Mouse (Mus musculus) erythroblast, adult 5-6 weeks (primary cell): ENCODE results near the gene Klhdc8a. TPM values are rescaled to one million over a fixed set of nuclear protein-coding genes. Genes with fewer than 3 reads are reported as not detected.

Experiments used
- total RNA-seq, 2 experiments: library from RNA; stranded (forward) in 1 of 2; stranded (reverse) in 1 of 2; fragments of 150-400 nt in 1 of 2; fragments of 200-764, 138-1000 nt in 1 of 2; gene quantifications; 2 replicates each; pipeline versions ENCODE4 v1.2.3 to v1.2.4; 2015 to 2017; ENCODE audit warnings: low replicate concordance in 2 of 2

Gene Klhdc8a
- total RNA-seq, 2 experiments from 2014 or later = not detected

Other genes starting within 250 kb of the Klhdc8a start
- gene Mfsd4a, start 230.6 kb upstream of the Klhdc8a start, total RNA-seq (2015; ENCODE audit: low replicate concordance) = not detected in 2 replicates
- gene Mfsd4a, start 230.6 kb upstream of the Klhdc8a start, total RNA-seq (2017; ENCODE audit: low replicate concordance) = 0.68 and 2.9 TPM in 2 replicates
- gene Cdk18, start 158.9 kb upstream of the Klhdc8a start, total RNA-seq (2015; ENCODE audit: low replicate concordance) = not detected in 2 replicates
- gene Cdk18, start 158.9 kb upstream of the Klhdc8a start, total RNA-seq (2017; ENCODE audit: low replicate concordance) = 0.28 TPM in 1 of 2 replicates, not detected in the other
- not detected in 2 replicates for gene Lemd1, start 107.2 kb upstream of the Klhdc8a start, total RNA-seq (2015; ENCODE audit: low replicate concordance)
- not detected in 2 replicates for gene Lemd1, start 107.2 kb upstream of the Klhdc8a start, total RNA-seq (2017; ENCODE audit: low replicate concordance)
- gene AC124108.1, start 107.2 kb upstream of the Klhdc8a start, total RNA-seq (2015; ENCODE audit: low replicate concordance) = not detected in 2 replicates
- not detected in 2 replicates for gene AC124108.1, start 107.2 kb upstream of the Klhdc8a start, total RNA-seq (2017; ENCODE audit: low replicate concordance)
- not detected in 2 replicates for gene Gm10188, start 68.9 kb upstream of the Klhdc8a start, total RNA-seq (2015; ENCODE audit: low replicate concordance)
- gene Gm10188, start 68.9 kb upstream of the Klhdc8a start, total RNA-seq (2017; ENCODE audit: low replicate concordance) = not detected in 2 replicates
- gene Nuak2, start 17.5 kb downstream of the Klhdc8a start, total RNA-seq (2015; ENCODE audit: low replicate concordance) = 4.4 and 7.7 TPM in 2 replicates
- gene Nuak2, start 17.5 kb downstream of the Klhdc8a start, total RNA-seq (2017; ENCODE audit: low replicate concordance) = 1.8 and 3.7 TPM in 2 replicates
- gene Tmcc2, start 92.7 kb downstream of the Klhdc8a start, total RNA-seq (2015; ENCODE audit: low replicate concordance) = 2,859 and 3,164 TPM in 2 replicates
- gene Tmcc2, start 92.7 kb downstream of the Klhdc8a start, total RNA-seq (2017; ENCODE audit: low replicate concordance) = 5,593 and 6,096 TPM in 2 replicates
- gene Dstyk, start 118.9 kb downstream of the Klhdc8a start, total RNA-seq (2015; ENCODE audit: low replicate concordance) = 36.8 and 37.3 TPM in 2 replicates
- gene Dstyk, start 118.9 kb downstream of the Klhdc8a start, total RNA-seq (2017; ENCODE audit: low replicate concordance) = 46.4 and 59.1 TPM in 2 replicates
- gene Rbbp5, start 178.7 kb downstream of the Klhdc8a start, total RNA-seq (2015; ENCODE audit: low replicate concordance) = 12.7 and 21.7 TPM in 2 replicates
- 16.3 and 17.6 TPM in 2 replicates for gene Rbbp5, start 178.7 kb downstream of the Klhdc8a start, total RNA-seq (2017; ENCODE audit: low replicate concordance)
- 2.1 TPM in 1 of 2 replicates, not detected in the other for gene Tmem81, start 207.6 kb downstream of the Klhdc8a start, total RNA-seq (2015; ENCODE audit: low replicate concordance)
- 0.56 and 1.3 TPM in 2 replicates for gene Tmem81, start 207.6 kb downstream of the Klhdc8a start, total RNA-seq (2017; ENCODE audit: low replicate concordance)
- gene Cntn2, start 244.6 kb downstream of the Klhdc8a start, total RNA-seq (2015; ENCODE audit: low replicate concordance) = not detected in 2 replicates
- not detected in 2 replicates for gene Cntn2, start 244.6 kb downstream of the Klhdc8a start, total RNA-seq (2017; ENCODE audit: low replicate concordance)